Mouse (Mus musculus): ENCODE results near the gene Hist2h2ac. TPM values are rescaled to one million over a fixed set of nuclear protein-coding genes. Genes with fewer than 3 reads are reported as not detected.
"Not testable (repeated sequence)": the region's sequence is repeated elsewhere in the genome, so short reads cannot be mapped to it uniquely, and the experiment has no call there.

Gene Hist2h2ac
- 10 to 100 TPM; 26.7 to 37.7 (median 31.8) TPM for total RNA-seq (2022)

GRCm38 (mm10) chr3:96220765-96221639, at the start of gene Hist2h2ac, which contains the start of gene Hist2h2be:
Hist2h2ac (minus strand) TSS chr3:96220880.
Hist2h2be (plus strand) TSS chr3:96221119.
- peak; percentile 86 to 87 for DNase-seq (ENCODE audit: low spot score in 2 of 2)

- DNase-seq (ENCODE audit: low spot score in 2 of 2): peak; percentile 96 to 97
These were observed 49.1 kb upstream of the Hist2h2ac start, which contains the start of gene Hist2h2bb for GRCm38 (mm10) chr3:96269511-96270474. Hist2h2bb (plus strand) TSS chr3:96269752.

DNA sequence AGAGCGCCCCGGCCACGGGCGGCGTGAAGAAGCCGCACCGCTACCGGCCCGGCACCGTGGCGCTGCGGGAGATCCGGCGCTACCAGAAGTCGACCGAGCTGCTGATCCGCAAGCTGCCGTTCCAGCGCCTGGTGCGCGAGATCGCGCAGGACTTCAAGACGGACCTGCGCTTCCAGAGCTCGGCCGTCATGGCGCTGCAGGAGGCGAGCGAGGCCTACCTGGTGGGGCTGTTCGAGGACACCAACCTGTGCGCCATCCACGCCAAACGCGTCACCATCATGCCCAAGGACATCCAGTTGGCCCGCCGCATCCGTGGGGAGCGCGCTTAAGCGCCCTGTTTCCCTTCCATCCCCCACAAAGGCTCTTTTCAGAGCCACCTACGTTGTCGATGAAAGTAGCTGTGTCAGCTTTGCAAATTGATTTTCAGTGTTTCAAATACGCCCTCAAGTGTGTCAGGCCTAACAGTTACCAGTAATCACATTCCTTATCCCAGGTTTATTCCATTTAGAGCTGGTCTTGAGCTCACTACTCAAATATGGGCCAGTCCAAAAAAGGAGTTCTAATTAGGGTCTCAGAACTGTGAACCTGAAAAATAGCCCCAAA, 48.2 kb upstream of the Hist2h2ac start:
- not testable (repeated sequence) for DNase-seq (ENCODE audit: low spot score in 2 of 2)

GRCm38 (mm10) chr3:96268051-96268775, 47.5 kb upstream of the Hist2h2ac start, which contains the start of gene Hist2h3b:
Hist2h3b (plus strand) TSS chr3:96268654.
- peak; percentile 74 to 84 for DNase-seq (ENCODE audit: low spot score in 2 of 2)

GRCm38 (mm10) chr3:96267541-96267940, 46.9 kb upstream of the Hist2h2ac start:
- no peak for DNase-seq (ENCODE audit: low spot score in 2 of 2)

DNA sequence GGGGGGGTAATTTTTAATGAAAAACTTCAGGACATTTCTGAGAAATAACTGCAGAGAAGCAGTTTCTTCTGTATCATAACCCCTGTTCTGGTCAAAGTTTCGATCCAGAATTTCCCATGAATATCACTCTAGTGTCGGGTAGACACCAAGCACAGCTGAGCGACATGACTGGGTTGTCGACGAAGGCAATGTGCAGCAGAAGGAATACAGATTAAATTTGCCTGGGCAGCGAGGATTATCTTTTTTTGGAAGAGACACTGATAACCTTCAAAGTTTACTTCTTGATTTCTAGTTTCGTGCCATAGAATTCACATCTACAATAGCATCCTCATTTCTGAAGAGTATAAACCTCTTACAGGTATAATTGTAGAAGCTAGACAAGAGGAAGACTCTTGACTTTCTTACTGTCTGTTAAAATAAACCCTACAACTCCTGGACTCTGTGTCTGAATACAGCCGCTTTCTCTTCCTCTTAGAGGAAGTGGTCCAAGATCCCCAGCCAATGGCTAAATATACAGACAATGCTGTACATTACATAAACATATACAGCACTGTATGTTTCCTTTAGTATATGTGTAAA, 45.5 kb upstream of the Hist2h2ac start:
- DNase-seq (ENCODE audit: low spot score in 2 of 2): no peak

DNA sequence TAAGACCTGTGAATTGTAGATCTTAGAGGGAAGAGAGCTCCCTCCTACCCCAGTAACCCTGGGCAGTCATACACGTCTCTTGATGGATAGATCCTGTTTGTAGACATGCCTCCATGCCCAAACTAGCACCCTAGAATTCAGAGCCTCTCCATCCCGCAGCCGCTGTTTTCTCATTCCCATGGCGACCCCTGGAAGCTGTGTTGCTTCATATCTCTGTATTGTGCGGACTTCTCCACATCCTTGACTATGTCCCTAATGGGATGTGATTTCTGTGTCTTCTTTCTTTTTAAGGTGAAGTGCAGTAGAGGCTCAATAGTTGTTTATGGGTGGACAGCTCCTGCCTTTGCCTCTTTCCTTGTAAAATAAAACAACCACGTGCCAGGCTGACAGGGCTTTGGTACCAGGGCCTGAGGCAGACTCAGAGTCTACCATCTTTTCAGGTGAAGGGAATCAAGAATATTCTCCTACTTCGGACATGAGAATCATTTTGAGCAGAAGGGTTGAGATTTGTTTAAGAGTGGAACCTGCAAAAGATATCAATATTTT, 43.8 kb upstream of the Hist2h2ac start:
- DNase-seq (ENCODE audit: low spot score in 2 of 2): no peak

- DNase-seq (ENCODE audit: low spot score in 2 of 2): peak in 1 of 2 experiments; percentile 39
These were observed 43.1 kb upstream of the Hist2h2ac start for GRCm38 (mm10) chr3:96263558-96264403.

DNA sequence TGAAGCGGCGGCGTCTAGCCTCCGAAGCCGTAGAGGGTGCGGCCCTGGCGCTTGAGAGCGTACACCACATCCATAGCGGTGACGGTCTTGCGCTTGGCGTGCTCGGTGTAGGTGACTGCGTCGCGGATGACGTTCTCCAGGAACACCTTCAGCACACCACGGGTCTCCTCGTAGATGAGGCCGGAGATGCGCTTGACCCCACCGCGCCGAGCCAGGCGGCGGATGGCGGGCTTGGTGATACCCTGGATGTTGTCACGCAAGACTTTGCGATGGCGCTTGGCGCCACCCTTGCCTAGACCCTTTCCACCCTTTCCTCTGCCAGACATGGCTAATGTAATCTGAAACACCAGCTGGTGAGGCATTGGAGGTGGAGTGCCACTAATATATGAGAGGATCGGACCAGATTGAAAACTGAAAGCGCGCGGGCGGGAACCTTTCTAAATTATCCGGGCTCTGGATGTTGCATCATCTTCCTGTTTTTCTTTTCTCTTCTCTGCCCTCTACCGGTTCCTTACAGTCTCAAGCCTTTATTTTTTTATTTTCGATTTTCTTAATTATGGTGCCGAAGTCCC, 42.4 kb upstream of the Hist2h2ac start, which contains the start of gene Hist2h4:
Gene Hist2h4, minus strand, starts transcription at position 333 of the 572 bp plus-strand sequence.
- peak; percentile 96 to 99 for DNase-seq (ENCODE audit: low spot score in 2 of 2)

DNA sequence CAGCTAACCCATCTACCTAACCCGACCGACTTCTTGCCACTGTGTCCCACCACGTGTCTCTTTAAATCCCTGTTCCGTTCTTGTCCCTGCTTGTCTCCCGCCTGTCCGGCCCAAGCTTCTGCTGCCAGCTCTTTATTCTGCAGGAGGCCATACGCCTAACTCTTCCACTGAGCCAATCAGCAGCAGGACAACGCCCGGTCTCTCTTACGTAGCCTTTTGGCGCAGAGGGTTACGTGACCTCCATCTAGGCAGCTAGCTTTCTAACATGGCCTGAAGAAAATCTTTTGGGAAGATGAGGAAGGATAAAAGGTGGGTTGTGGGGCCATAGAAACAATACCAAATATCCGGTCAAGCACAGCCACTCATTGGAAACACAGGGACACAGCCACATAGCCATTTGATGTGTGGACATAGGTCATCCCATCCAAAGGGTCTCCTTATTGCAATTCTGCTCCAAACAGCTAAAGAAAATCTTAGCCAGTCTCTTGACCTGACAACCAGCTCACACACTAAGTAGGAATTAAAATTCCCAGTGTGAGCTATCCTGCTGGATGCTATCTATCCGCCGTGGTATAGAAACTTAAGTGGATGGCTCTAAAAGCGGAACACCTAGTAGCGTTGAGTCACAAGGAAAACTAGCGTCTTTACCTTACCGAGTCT, 41.7 kb upstream of the Hist2h2ac start:
- peak; percentile 72 to 89 for DNase-seq (ENCODE audit: low spot score in 2 of 2)

DNA sequence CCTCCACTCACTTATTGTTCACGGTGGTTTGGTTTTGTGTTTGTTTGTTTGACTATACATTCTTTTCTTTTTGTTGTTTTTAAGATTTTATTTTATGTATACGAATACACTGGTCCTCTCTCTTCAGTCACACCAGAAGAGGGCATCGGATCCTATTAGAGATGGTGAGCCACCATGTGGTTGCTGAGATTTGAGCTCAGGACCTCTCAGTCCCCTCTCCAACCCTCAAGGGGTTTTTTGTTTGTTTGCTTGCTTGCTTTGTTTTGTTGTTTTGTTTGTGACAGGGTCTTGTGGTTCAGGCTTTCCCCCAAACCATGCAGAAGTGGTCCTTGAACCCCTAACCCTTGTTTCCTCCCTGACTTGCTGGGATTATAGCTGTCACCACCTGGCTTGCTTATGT, 40.9 kb upstream of the Hist2h2ac start:
- DNase-seq (ENCODE audit: low spot score in 2 of 2): no peak

GRCm38 (mm10) chr3:96260220-96260619, 39.5 kb upstream of the Hist2h2ac start:
- DNase-seq (ENCODE audit: low spot score in 2 of 2): no peak

DNA sequence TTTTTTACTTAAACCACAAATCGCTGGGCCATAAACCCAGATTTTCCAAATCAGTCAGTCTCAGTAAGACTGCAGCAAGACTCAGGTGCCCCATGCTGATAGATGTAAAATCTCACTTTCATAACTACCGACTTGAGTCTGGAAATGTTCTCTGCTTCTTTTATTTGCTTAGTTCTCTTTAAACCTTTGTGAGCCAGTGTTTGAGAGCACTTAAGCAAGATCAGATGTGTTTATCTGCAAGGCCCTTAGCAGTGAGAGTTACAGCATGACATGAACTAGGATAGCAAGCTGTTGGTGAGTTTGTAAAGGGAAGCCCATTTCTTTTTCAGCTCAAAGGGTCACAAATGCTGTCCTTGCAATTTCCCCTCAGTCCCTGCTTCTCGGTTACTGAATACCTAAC, 36.5 kb upstream of the Hist2h2ac start:
- DNase-seq (ENCODE audit: low spot score in 2 of 2): no peak

- DNase-seq (ENCODE audit: low spot score in 2 of 2): no peak
These were observed 35.4 kb upstream of the Hist2h2ac start for GRCm38 (mm10) chr3:96255926-96256593.

DNA sequence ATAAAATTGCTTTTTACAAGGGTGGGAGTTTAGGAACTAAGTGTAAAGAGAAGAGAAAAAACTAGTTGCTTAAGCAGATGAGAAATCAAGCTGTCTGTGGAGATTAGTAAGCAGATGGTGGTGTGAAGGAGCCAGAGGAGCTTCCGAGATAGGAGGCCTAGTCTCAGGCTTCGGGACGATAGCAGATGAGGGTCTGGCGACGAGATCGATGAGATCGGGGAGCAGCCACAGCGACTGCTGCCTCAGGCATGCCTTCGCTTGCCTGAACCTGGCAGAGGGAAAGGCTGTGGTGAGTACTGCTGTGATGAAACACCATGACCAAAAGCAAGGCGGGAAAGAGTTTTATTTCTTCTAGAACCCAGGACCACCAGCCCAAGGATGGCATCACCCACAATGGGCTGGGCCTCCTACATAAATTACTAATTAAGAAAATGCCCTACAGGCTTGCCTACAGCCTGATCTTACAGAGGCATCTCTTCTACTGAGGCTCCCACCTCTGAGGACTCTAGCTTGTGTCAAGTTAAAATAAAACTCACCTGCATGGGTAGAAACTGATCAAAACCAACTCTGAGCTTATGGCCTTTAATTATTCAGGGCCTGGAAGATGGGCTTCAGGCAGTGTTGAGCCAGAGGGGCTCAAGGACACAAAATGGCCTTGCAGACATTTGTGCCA, 34.1 kb upstream of the Hist2h2ac start:
- no peak for DNase-seq (ENCODE audit: low spot score in 2 of 2)

DNA sequence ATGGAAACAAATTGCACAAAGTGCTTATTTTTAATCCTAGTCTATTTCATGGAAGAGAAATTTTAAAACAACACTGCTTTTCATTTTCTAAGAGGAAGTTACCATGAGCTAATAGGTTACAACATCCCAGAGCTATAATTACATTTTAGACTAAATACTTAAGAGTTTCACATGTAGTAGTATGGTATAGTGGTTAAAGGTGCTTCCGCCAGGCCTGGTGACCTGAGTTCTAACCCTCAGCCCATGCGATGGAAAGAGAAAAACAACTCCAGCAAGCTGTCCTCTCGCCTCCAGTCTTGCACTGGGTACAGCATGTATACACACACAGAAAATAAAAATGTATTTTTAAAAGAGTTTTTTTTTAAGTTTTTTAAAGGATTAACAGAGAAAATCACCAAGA, 31.1 kb upstream of the Hist2h2ac start:
- no peak for DNase-seq (ENCODE audit: low spot score in 2 of 2)

- no peak for DNase-seq (ENCODE audit: low spot score in 2 of 2)
These were observed 30.2 kb upstream of the Hist2h2ac start for GRCm38 (mm10) chr3:96250890-96251289.

Data from left cerebral cortex, adult 8-10 months (tissue).